Mouse (Mus musculus): ENCODE data around the gene Lrrc73.

- TF ChIP-seq CTCF (IDR thresholded peaks at IDR 0.05; ENCODE audit: borderline replicate concordance, control insufficient read depth, extremely low read depth, insufficient read depth, low read length, poor library complexity) (no peak), POLR2A (IDR thresholded peaks at IDR 0.05; ENCODE audit: control insufficient read depth, extremely low read depth, insufficient read depth, low read length, poor library complexity) (no peak)
These were observed 1.8 kb downstream of the Lrrc73 start for GRCm38 (mm10) chr17:46255147-46255546.

Data from thymus, adult 2 months (tissue).